Mouse (Mus musculus): ENCODE results near the gene Lhfpl2. TPM values are rescaled to one million over a fixed set of nuclear protein-coding genes. Genes with fewer than 3 reads are reported as not detected.

Gene Lhfpl2
- polyA plus RNA-seq, 1 experiment: 2.5 TPM

DNA sequence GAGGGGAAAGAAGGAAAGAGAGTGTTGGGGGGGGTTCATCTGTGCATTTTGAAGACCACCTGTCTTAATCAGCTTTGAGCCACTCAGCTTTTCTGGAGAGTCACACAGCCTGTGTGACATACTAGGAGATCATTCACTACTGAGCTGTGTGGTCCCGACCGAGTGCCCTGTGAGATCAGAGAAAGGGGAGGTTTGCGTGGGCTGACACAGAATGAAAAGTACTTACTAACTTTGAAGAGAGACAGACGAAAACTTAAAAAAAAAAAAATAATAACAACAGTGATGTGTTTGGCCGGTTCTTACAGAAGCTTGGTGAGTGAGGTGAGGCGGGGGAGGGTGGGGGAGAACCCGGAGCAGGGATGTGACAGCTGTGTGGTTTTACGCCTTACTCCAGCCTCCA is 86.9 kb downstream of the Lhfpl2 start:
- Histone ChIP-seq H3K4me3 (ENCODE audit: control insufficient read depth, low read depth, low read length) (no peak overlapping the region), H3K4me1 (ENCODE audit: control insufficient read depth, insufficient read depth, low read length) (no peaks in the 10 kb centered on the region; the same call in 1 of the 2 replicates), H3K36me3 (ENCODE audit: control insufficient read depth, insufficient read depth, low read length) (no peaks in the 10 kb centered on the region), H3K27ac (ENCODE audit: control insufficient read depth, insufficient read depth, low read depth, low read length) (no peak overlapping the region), H3K27me3 (ENCODE audit: control insufficient read depth, insufficient read depth, low read length) (no peaks in the 10 kb centered on the region)
- TF ChIP-seq POLR2A (IDR thresholded peaks at IDR 0.05; ENCODE audit: control insufficient read depth, low read depth, low read length) (no peak), CTCF (IDR thresholded peaks at IDR 0.05; ENCODE audit: control insufficient read depth, insufficient read depth, insufficient replicate concordance, low read depth, low read length) (no peak)

DNA sequence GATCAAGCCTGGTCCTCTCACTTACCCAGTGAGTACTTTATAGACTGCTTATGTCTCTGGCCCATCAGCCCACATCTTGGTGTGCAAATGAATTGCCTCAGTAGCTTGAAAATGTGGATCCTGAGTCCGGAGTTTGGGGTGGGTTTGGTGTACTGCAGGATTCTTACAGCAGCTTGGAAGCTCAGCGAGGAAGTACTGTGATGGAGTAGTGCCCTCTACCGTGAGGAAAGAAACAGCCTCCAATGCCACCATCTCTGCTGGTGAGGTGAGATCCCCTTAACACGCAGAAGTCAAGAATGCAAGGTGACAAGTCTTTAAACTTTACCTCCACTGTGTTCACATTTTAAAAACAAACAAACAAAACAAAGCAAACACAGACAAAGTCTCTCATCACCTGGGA is 89.7 kb downstream of the Lhfpl2 start:
- Histone ChIP-seq H3K36me3 (ENCODE audit: control insufficient read depth, insufficient read depth, low read length) (no peaks in the 10 kb centered on the region), H3K4me3 (ENCODE audit: control insufficient read depth, low read depth, low read length) (no peak overlapping the region), H3K4me1 (ENCODE audit: control insufficient read depth, insufficient read depth, low read length) (peaks cover 12% of the 10 kb centered on the region), H3K27me3 (ENCODE audit: control insufficient read depth, insufficient read depth, low read length) (no peaks in the 10 kb centered on the region), H3K27ac (ENCODE audit: control insufficient read depth, insufficient read depth, low read depth, low read length) (no peak overlapping the region)
- TF ChIP-seq POLR2A (IDR thresholded peaks at IDR 0.05; ENCODE audit: control insufficient read depth, low read depth, low read length) (no peak), CTCF (IDR thresholded peaks at IDR 0.05; ENCODE audit: control insufficient read depth, insufficient read depth, insufficient replicate concordance, low read depth, low read length) (peak; percentile 8; the same call in 1 of the 2 replicates)

- Histone ChIP-seq H3K36me3 (ENCODE audit: control insufficient read depth, insufficient read depth, low read length) (no peaks in the 10 kb centered on the region), H3K27ac (ENCODE audit: control insufficient read depth, insufficient read depth, low read depth, low read length) (no peak overlapping the region), H3K4me1 (ENCODE audit: control insufficient read depth, insufficient read depth, low read length) (peaks cover 12% of the 10 kb centered on the region), H3K27me3 (ENCODE audit: control insufficient read depth, insufficient read depth, low read length) (no peaks in the 10 kb centered on the region), H3K4me3 (ENCODE audit: control insufficient read depth, low read depth, low read length) (no peak overlapping the region)
- TF ChIP-seq CTCF (IDR thresholded peaks at IDR 0.05; ENCODE audit: control insufficient read depth, insufficient read depth, insufficient replicate concordance, low read depth, low read length): no peak
- TF ChIP-seq POLR2A (IDR thresholded peaks at IDR 0.05; ENCODE audit: control insufficient read depth, low read depth, low read length): no peak
Observed at GRCm38 (mm10) chr13:94149006-94149405, 91.4 kb downstream of the Lhfpl2 start.

- TF ChIP-seq CTCF (IDR thresholded peaks at IDR 0.05; ENCODE audit: control insufficient read depth, insufficient read depth, insufficient replicate concordance, low read depth, low read length): no peak
- no peak for TF ChIP-seq POLR2A (IDR thresholded peaks at IDR 0.05; ENCODE audit: control insufficient read depth, low read depth, low read length)
- Histone ChIP-seq H3K4me3 (ENCODE audit: control insufficient read depth, low read depth, low read length) (no peak overlapping the region), H3K4me1 (ENCODE audit: control insufficient read depth, insufficient read depth, low read length) (peaks cover 12% of the 10 kb centered on the region), H3K27ac (ENCODE audit: control insufficient read depth, insufficient read depth, low read depth, low read length) (no peak overlapping the region), H3K36me3 (ENCODE audit: control insufficient read depth, insufficient read depth, low read length) (no peaks in the 10 kb centered on the region), H3K27me3 (ENCODE audit: control insufficient read depth, insufficient read depth, low read length) (no peaks in the 10 kb centered on the region)
Observed at GRCm38 (mm10) chr13:94149781-94150180, 92.2 kb downstream of the Lhfpl2 start.

DNA sequence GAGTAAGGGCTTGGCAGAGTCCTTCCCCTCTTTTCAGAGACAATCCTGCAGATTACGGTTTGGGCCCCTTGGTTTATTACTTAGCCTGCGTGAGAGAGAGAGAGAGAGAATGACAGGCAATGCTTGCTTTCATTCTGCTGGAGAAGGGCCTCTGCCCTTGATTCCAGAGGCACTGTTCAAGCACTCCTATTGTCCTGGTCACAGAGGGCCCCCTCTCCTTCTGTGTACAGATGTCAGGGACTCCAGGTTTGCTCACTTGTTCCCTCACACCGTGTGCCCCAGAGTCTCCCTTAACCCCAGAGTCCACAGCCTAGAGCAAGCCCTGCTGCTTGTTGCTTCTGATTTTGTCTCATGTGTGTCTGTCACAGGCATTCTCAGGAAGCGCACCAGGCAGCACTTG is 93.7 kb downstream of the Lhfpl2 start:
- Histone ChIP-seq H3K27me3 (ENCODE audit: control insufficient read depth, insufficient read depth, low read length) (no peaks in the 10 kb centered on the region), H3K36me3 (ENCODE audit: control insufficient read depth, insufficient read depth, low read length) (no peaks in the 10 kb centered on the region), H3K27ac (ENCODE audit: control insufficient read depth, insufficient read depth, low read depth, low read length) (no peak overlapping the region), H3K4me1 (ENCODE audit: control insufficient read depth, insufficient read depth, low read length) (peaks cover 12% of the 10 kb centered on the region), H3K4me3 (ENCODE audit: control insufficient read depth, low read depth, low read length) (no peak overlapping the region)
- TF ChIP-seq CTCF (IDR thresholded peaks at IDR 0.05; ENCODE audit: control insufficient read depth, insufficient read depth, insufficient replicate concordance, low read depth, low read length) (no peak), POLR2A (IDR thresholded peaks at IDR 0.05; ENCODE audit: control insufficient read depth, low read depth, low read length) (no peak)

DNA sequence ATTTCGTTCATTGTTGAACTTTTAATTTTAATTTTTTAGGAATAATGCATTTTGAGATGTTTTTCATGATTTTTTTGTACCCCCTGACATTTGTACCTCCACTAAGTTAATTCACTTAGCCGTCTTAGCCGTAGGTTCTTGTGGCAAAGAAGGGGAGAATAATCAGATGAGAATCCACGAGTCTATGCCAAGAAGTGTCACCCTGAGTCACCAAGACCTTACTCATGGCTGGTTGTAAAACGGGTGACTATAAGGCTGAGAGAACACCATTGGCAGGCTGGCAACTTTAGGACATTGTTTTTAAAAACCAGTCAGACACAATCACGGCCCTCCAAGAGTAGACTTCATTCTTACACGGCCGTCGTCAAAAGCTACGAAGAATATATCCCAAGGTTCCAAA is 95.2 kb downstream of the Lhfpl2 start:
- no peak for TF ChIP-seq CTCF (IDR thresholded peaks at IDR 0.05; ENCODE audit: control insufficient read depth, insufficient read depth, insufficient replicate concordance, low read depth, low read length)
- no peak for TF ChIP-seq POLR2A (IDR thresholded peaks at IDR 0.05; ENCODE audit: control insufficient read depth, low read depth, low read length)
- Histone ChIP-seq H3K27me3 (ENCODE audit: control insufficient read depth, insufficient read depth, low read length) (no peaks in the 10 kb centered on the region), H3K4me1 (ENCODE audit: control insufficient read depth, insufficient read depth, low read length) (peaks cover 12% of the 10 kb centered on the region), H3K36me3 (ENCODE audit: control insufficient read depth, insufficient read depth, low read length) (no peaks in the 10 kb centered on the region), H3K27ac (ENCODE audit: control insufficient read depth, insufficient read depth, low read depth, low read length) (no peak overlapping the region), H3K4me3 (ENCODE audit: control insufficient read depth, low read depth, low read length) (no peak overlapping the region)

- Histone ChIP-seq H3K27ac (ENCODE audit: control insufficient read depth, insufficient read depth, low read depth, low read length) (no peak overlapping the region), H3K27me3 (ENCODE audit: control insufficient read depth, insufficient read depth, low read length) (no peaks in the 10 kb centered on the region), H3K4me3 (ENCODE audit: control insufficient read depth, low read depth, low read length) (no peak overlapping the region), H3K4me1 (ENCODE audit: control insufficient read depth, insufficient read depth, low read length) (peaks cover 12% of the 10 kb centered on the region), H3K36me3 (ENCODE audit: control insufficient read depth, insufficient read depth, low read length) (no peaks in the 10 kb centered on the region)
- TF ChIP-seq POLR2A (IDR thresholded peaks at IDR 0.05; ENCODE audit: control insufficient read depth, low read depth, low read length) (no peak), CTCF (IDR thresholded peaks at IDR 0.05; ENCODE audit: control insufficient read depth, insufficient read depth, insufficient replicate concordance, low read depth, low read length) (no peak)
Observed at GRCm38 (mm10) chr13:94153658-94154057, 96.1 kb downstream of the Lhfpl2 start.

All from testis, adult 2 months (tissue).